Comparison of ENCODE assay signal across 9 mouse cellular contexts in genomic region chr7:19889881-19890280, GRCm38 (mm10). TPM values are rescaled to one million over a fixed set of nuclear protein-coding genes. Genes with fewer than 3 reads are reported as not detected.
DNase-seq lines count a peak whose midpoint lies in the region; ATAC-seq and TF ChIP-seq lines count a peak whose summit lies in the region.
"Had no signal": no experiment of that assay in that cellular context is flagged by ENCODE, and none has a peak within 500 bp of the region (broad histone marks: within the 10 kb centered on the region; RNA-seq: fewer than 3 reads in every experiment).

No protein-coding gene starts in this region.

- no peak for TF ChIP-seq POLR2A in ES-Bruce4 (IDR thresholded peaks at IDR 0.05; ENCODE audit: insufficient read depth, low read length)
- TF ChIP-seq POLR2A in lung, adult 2 months (IDR thresholded peaks at IDR 0.05; ENCODE audit: borderline replicate concordance, extremely low read depth, low read depth, low read length) = no peak

- peak; percentile 33 for DNase-seq in hindbrain, postnatal 0 days (ENCODE audit: low spot score)
- peak; percentile 81 for DNase-seq in 416B (ENCODE audit: low read depth)
- DNase-seq in lung, adult 2 months = peak; percentile 57
- peak; percentile 83 for DNase-seq in splenic B cell, adult 2 months (ENCODE audit: low read depth, low spot score)
- no peak for DNase-seq in yolk sac, embryonic 10.5 days (ENCODE audit: low spot score)

- no peak overlapping the region for H3K27ac ChIP-seq in hindbrain, postnatal 0 days
- no peak overlapping the region for H3K27ac ChIP-seq in hindbrain, embryonic 16.5 days (ENCODE audit: low read depth, low read length)
- no peak overlapping the region for H3K27ac ChIP-seq in ES-Bruce4 (ENCODE audit: insufficient read depth, low read length)

- 0 out of 2 replicates have a peak, but pooled peaks have one; percentile 7 for ATAC-seq in hindbrain, postnatal 0 days
- ATAC-seq in hindbrain, embryonic 16.5 days = no peak
- ATAC-seq in common myeloid progenitor, adult 5-6 weeks (replicated peaks; ENCODE audit: low read depth, poor library complexity, severe bottlenecking) = peak; percentile 69; the same call in 1 of the 2 replicates

- H3K4me3 ChIP-seq in hindbrain, postnatal 0 days (ENCODE audit: low read length) = no peak overlapping the region
- no peak overlapping the region for H3K4me3 ChIP-seq in hindbrain, embryonic 16.5 days (ENCODE audit: low read length)
- no peak overlapping the region for H3K4me3 ChIP-seq in ES-Bruce4 (ENCODE audit: low read depth, low read length)
- no peak overlapping the region for H3K4me3 ChIP-seq in lung, adult 2 months (replicated peaks; ENCODE audit: extremely low read depth, low read depth, low read length)

- no peaks in the 10 kb centered on the region for H3K36me3 ChIP-seq in hindbrain, postnatal 0 days (ENCODE audit: insufficient read depth, low read length)
- no peaks in the 10 kb centered on the region for H3K36me3 ChIP-seq in hindbrain, embryonic 16.5 days (ENCODE audit: control insufficient read depth, insufficient read depth, low read length)
- no peaks in the 10 kb centered on the region for H3K36me3 ChIP-seq in ES-Bruce4 (ENCODE audit: control insufficient read depth, insufficient read depth, low read length, poor library complexity, severe bottlenecking)
- no peaks in the 10 kb centered on the region for H3K36me3 ChIP-seq in splenic B cell, adult 2 months (ENCODE audit: control insufficient read depth, insufficient read depth, low read length, poor library complexity, severe bottlenecking)

- H3K9me3 ChIP-seq in hindbrain, postnatal 0 days (ENCODE audit: low read length) = no peaks in the 10 kb centered on the region
- no peaks in the 10 kb centered on the region for H3K9me3 ChIP-seq in hindbrain, embryonic 16.5 days (ENCODE audit: control insufficient read depth, low read length)
- no peaks in the 10 kb centered on the region for H3K9me3 ChIP-seq in ES-Bruce4 (replicated peaks; ENCODE audit: control insufficient read depth, insufficient read depth, low read length, poor library complexity, severe bottlenecking)

- no peak overlapping the region for H3K4me2 ChIP-seq in hindbrain, postnatal 0 days (ENCODE audit: low read depth, low read length)
- H3K4me2 ChIP-seq in hindbrain, embryonic 16.5 days (ENCODE audit: low read length) = no peak overlapping the region

- H3K4me1 ChIP-seq in hindbrain, postnatal 0 days (ENCODE audit: insufficient read depth, low read length) = no peaks in the 10 kb centered on the region
- H3K4me1 ChIP-seq in hindbrain, embryonic 16.5 days (ENCODE audit: control insufficient read depth, insufficient read depth, low read depth, low read length) = no peaks in the 10 kb centered on the region
- no peaks in the 10 kb centered on the region for H3K4me1 ChIP-seq in ES-Bruce4 (ENCODE audit: control insufficient read depth, insufficient read depth, low read length)
- H3K4me1 ChIP-seq in lung, adult 2 months (ENCODE audit: control insufficient read depth, insufficient read depth, low read length) = no peaks in the 10 kb centered on the region

- no peak overlapping the region for H3K9ac ChIP-seq in hindbrain, postnatal 0 days (replicated peaks; ENCODE audit: low read length)
- no peak overlapping the region for H3K9ac ChIP-seq in hindbrain, embryonic 16.5 days (ENCODE audit: low read depth, low read length)
- H3K9ac ChIP-seq in ES-Bruce4 (ENCODE audit: low read depth, poor library complexity, severe bottlenecking) = no peak overlapping the region

- WGBS in hindbrain, postnatal 0 days = 56% methylated on average over 8 of the region's 8 CpGs
- WGBS in hindbrain, embryonic 16.5 days = 53% methylated on average over 8 of the region's 8 CpGs
- 37% methylated on average over 8 of the region's 8 CpGs for WGBS in lung, adult 2 months

- TF ChIP-seq EP300 in ES-Bruce4 (IDR thresholded peaks at IDR 0.05; ENCODE audit: insufficient read depth, low read depth, low read length) = no peak

- peak; percentile 72 for TF ChIP-seq CTCF in hindbrain, postnatal 0 days (IDR thresholded peaks at IDR 0.05; ENCODE audit: low read depth)
- TF ChIP-seq CTCF in ES-Bruce4 (IDR thresholded peaks at IDR 0.05; ENCODE audit: low read depth, low read length) = peak; percentile 90
- peak; percentile 68 for TF ChIP-seq CTCF in lung, adult 2 months (IDR thresholded peaks at IDR 0.05; ENCODE audit: insufficient read depth, low read length)

- no peaks in the 10 kb centered on the region for H3K27me3 ChIP-seq in hindbrain, postnatal 0 days (ENCODE audit: insufficient read depth, low read length)
- H3K27me3 ChIP-seq in hindbrain, embryonic 16.5 days (replicated peaks; ENCODE audit: control insufficient read depth, insufficient read depth, low read length) = no peaks in the 10 kb centered on the region
- no peaks in the 10 kb centered on the region for H3K27me3 ChIP-seq in ES-Bruce4 (ENCODE audit: control insufficient read depth, insufficient read depth, low read length, poor library complexity, severe bottlenecking)
- no peaks in the 10 kb centered on the region for H3K27me3 ChIP-seq in splenic B cell, adult 2 months (ENCODE audit: control insufficient read depth, insufficient read depth, low read length, poor library complexity, severe bottlenecking)

RNA-seq across cellular contexts. Expression of gene Ceacam19, which starts 2.1 kb away (rescaled TPM):
- not detected in 2 replicates for total RNA-seq in hindbrain, postnatal 0 days (2014; rRNA removed)
- polyA plus RNA-seq in hindbrain, postnatal 0 days (2015; fragmentation: Nextera tagmentation; extraction: Ambion mirVana) = not detected in 2 replicates
- polyA plus RNA-seq in hindbrain, embryonic 16.5 days (2015; fragmentation: Nextera tagmentation; extraction: Ambion mirVana) = not detected in 2 replicates
- not detected in 2 replicates for polyA plus RNA-seq in ES-Bruce4 (2011; ENCODE audit: insufficient read depth, insufficient read length, low read depth, missing spikeins)
- not detected in 2 replicates for total RNA-seq in common myeloid progenitor, adult 5-6 weeks (2017)
- 2.0 TPM in 1 of 2 replicates, not detected in the other for polyA plus RNA-seq in lung, adult 2 months (2012; rRNA removed)
- polyA plus RNA-seq: liver, embryonic 16.5 days had no signal

RNA-seq across cellular contexts. Expression of gene Ceacam16, which starts 28.8 kb away (rescaled TPM):
- total RNA-seq in hindbrain, postnatal 0 days (2014; rRNA removed) = not detected in 2 replicates
- polyA plus RNA-seq in hindbrain, postnatal 0 days (2015; fragmentation: Nextera tagmentation; extraction: Ambion mirVana) = 0.86 and 0.89 TPM in 2 replicates
- 1.4 and 2.0 TPM in 2 replicates for polyA plus RNA-seq in hindbrain, embryonic 16.5 days (2015; fragmentation: Nextera tagmentation; extraction: Ambion mirVana)
- polyA plus RNA-seq in ES-Bruce4 (2011; ENCODE audit: insufficient read depth, insufficient read length, low read depth, missing spikeins) = not detected in 2 replicates
- total RNA-seq in common myeloid progenitor, adult 5-6 weeks (2017) = not detected in 2 replicates
- polyA plus RNA-seq in lung, adult 2 months (2012; rRNA removed) = 0.90 and 2.5 TPM in 2 replicates
- polyA plus RNA-seq: liver, embryonic 16.5 days had no signal

RNA-seq across cellular contexts. Expression of gene Pvr, which starts 31.1 kb away (rescaled TPM):
- total RNA-seq in hindbrain, postnatal 0 days (2014; rRNA removed) = 9.2 and 11.7 TPM in 2 replicates
- 6.1 and 7.0 TPM in 2 replicates for polyA plus RNA-seq in hindbrain, postnatal 0 days (2015; fragmentation: Nextera tagmentation; extraction: Ambion mirVana)
- polyA plus RNA-seq in hindbrain, embryonic 16.5 days (2015; fragmentation: Nextera tagmentation; extraction: Ambion mirVana) = 9.6 and 10.8 TPM in 2 replicates
- 63.5 and 68.1 TPM in 2 replicates for polyA plus RNA-seq in ES-Bruce4 (2011; ENCODE audit: insufficient read depth, insufficient read length, low read depth, missing spikeins)
- total RNA-seq in common myeloid progenitor, adult 5-6 weeks (2017) = 7.7 and 9.7 TPM in 2 replicates
- 23.7 and 24.7 TPM in 2 replicates for polyA plus RNA-seq in lung, adult 2 months (2012; rRNA removed)

RNA-seq across cellular contexts. Expression of gene Gm19345, which starts 38.1 kb away (rescaled TPM):
- total RNA-seq in hindbrain, postnatal 0 days (2014; rRNA removed) = 41.5 and 53.7 TPM in 2 replicates
- 14.6 and 16.1 TPM in 2 replicates for polyA plus RNA-seq in hindbrain, postnatal 0 days (2015; fragmentation: Nextera tagmentation; extraction: Ambion mirVana)
- 19.3 and 22.9 TPM in 2 replicates for polyA plus RNA-seq in hindbrain, embryonic 16.5 days (2015; fragmentation: Nextera tagmentation; extraction: Ambion mirVana)
- 0.82 and 1.1 TPM in 2 replicates for polyA plus RNA-seq in ES-Bruce4 (2011; ENCODE audit: insufficient read depth, insufficient read length, low read depth, missing spikeins)
- total RNA-seq in common myeloid progenitor, adult 5-6 weeks (2017) = not detected in 2 replicates
- polyA plus RNA-seq in lung, adult 2 months (2012; rRNA removed) = 0.52 TPM in 1 of 2 replicates, not detected in the other
